Mouse (Mus musculus) ES-E14 (cell line): ENCODE data around the gene Otop2. TPM values are rescaled to one million over a fixed set of nuclear protein-coding genes. Genes with fewer than 3 reads are reported as not detected.

ENCODE experiments used
- DNase-seq: peaks from one replicate; pipeline ENCODE4 v3.0.0-alpha.2; 2013; ENCODE audit warnings: low read depth, low spot score
- H3K27ac ChIP-seq: 2 replicates; pipeline ENCODE4 v1.5.1; 2012; ENCODE audit warnings: low read depth, mild to moderate bottlenecking, low read length, moderate library complexity, mixed read lengths; ENCODE audit not compliant: poor library complexity, insufficient read depth, severe bottlenecking
- H3K36me3 ChIP-seq: 2 replicates; pipeline ENCODE4 v1.6.1; 2012; ENCODE audit warnings: mild to moderate bottlenecking, low read length, moderate library complexity, mixed read lengths; ENCODE audit not compliant: control insufficient read depth, poor library complexity, insufficient read depth, severe bottlenecking
- H3K4me1 ChIP-seq, 2 experiments: fragments of 150-350 bp in 1 of 2; sonication (generic) in 1 of 2; 2 replicates each; pipeline ENCODE4 v1.6.1; 2012; ENCODE audit warnings: low read length in 2 of 2, mild to moderate bottlenecking in 1 of 2, mixed read lengths in 1 of 2; ENCODE audit not compliant: control insufficient read depth in 2 of 2, insufficient read depth in 2 of 2, poor library complexity in 1 of 2
- H3K4me3 ChIP-seq, 2 experiments: fragments of 150-350 bp in 1 of 2; sonication (generic) in 1 of 2; 2 replicates each; pipeline ENCODE4 v1.5.1; 2012; ENCODE audit warnings: low read length in 2 of 2, low read depth in 1 of 2, mild to moderate bottlenecking in 1 of 2, mixed read lengths in 1 of 2; ENCODE audit not compliant: insufficient read depth in 1 of 2, poor library complexity in 1 of 2, severe bottlenecking in 1 of 2
- H3K9ac ChIP-seq: 2 replicates; pipeline ENCODE4 v1.6.1; 2012; ENCODE audit warnings: low read depth, mild to moderate bottlenecking, low read length, mixed read lengths; ENCODE audit not compliant: poor library complexity, insufficient read depth, severe bottlenecking
- H3K9me3 ChIP-seq: fragments of 150-350 bp; sonication (generic); 2 replicates; pipeline ENCODE4 v1.6.1; 2012; ENCODE audit warnings: low read depth, mild to moderate bottlenecking, low read length; ENCODE audit not compliant: control insufficient read depth, insufficient read depth
- CHD2 ChIP-seq: IDR thresholded peaks from 2 replicates; pipeline ENCODE4 v1.6.1; 2014; ENCODE audit warnings: mild to moderate bottlenecking, low read depth, low read length, inconsistent platforms
- HCFC1 ChIP-seq: IDR thresholded peaks from 2 replicates; pipeline ENCODE4 v1.6.1; 2012; ENCODE audit warnings: low read length, inconsistent platforms, borderline replicate concordance; ENCODE audit not compliant: insufficient read depth
- MAFK ChIP-seq: IDR thresholded peaks from 2 replicates; pipeline ENCODE4 v1.6.1; 2014; ENCODE audit warnings: mild to moderate bottlenecking, low read depth, low read length, inconsistent platforms; ENCODE audit not compliant: insufficient read depth
- ZC3H11A ChIP-seq: IDR thresholded peaks from 2 replicates; pipeline ENCODE4 v1.6.1; 2012; ENCODE audit warnings: low read depth, mild to moderate bottlenecking, inconsistent platforms, low read length, borderline replicate concordance
- ZNF384 ChIP-seq: IDR thresholded peaks from 2 replicates; pipeline ENCODE4 v1.6.1; 2012; ENCODE audit warnings: low read depth, low read length, inconsistent platforms
- in situ Hi-C, 2 experiments: fragments of 600-800 bp; cut with MboI; formaldehyde crosslinking; loops; one replicate each; pipeline ENCODE4 v1.15.1; 2025; ENCODE audit warnings: low sequenced_read_pairs in 2 of 2, inconsistent platforms in 1 of 2; ENCODE audit not compliant: unreplicated experiment in 2 of 2
- total RNA-seq: library from RNA; depleted of rRNA; stranded (reverse); fragments of 300-350 nt; gene quantifications from 2 replicates; pipeline ENCODE4 v1.2.3, GENCODE M21; 2012

Otop2 gene
- total RNA-seq, 1 experiment = 0.18 TPM

- Histone ChIP-seq H3K4me3 (no peak overlapping the region), H3K27ac (no peak overlapping the region), H3K9ac (no peak overlapping the region), H3K9me3 (no peaks in the 10 kb centered on the region), H3K4me1 (no peaks in the 10 kb centered on the region), H3K36me3 (no peaks in the 10 kb centered on the region)
- in situ Hi-C loops = no loop called here
- TF ChIP-seq ZNF384 (no peak), CHD2 (no peak), ZC3H11A (no peak), MAFK (no peak), HCFC1 (no peak)
- no peak for DNase-seq
Measured at GRCm38 (mm10) chr11:115337350-115337749, 30.4 kb downstream of the Otop2 start.

- in situ Hi-C loops = no loop called here
- no peak overlapping the region for H3K9ac ChIP-seq
Measured at GRCm38 (mm10) chr11:115337826-115338225, 30.9 kb downstream of the Otop2 start.

GRCm38 (mm10) chr11:115341246-115341645 lies 34.3 kb downstream of the Otop2 start:
- Histone ChIP-seq H3K9me3 (no peaks in the 10 kb centered on the region), H3K4me1 (peaks cover 0 to 7% of the 10 kb centered on the region in 2 experiments; a peak in 2 of 4 replicates), H3K36me3 (no peaks in the 10 kb centered on the region), H3K4me3 (no peak overlapping the region), H3K27ac (no peak overlapping the region), H3K9ac (no peak overlapping the region)
- in situ Hi-C loops = no loop called here
- DNase-seq = no peak
- TF ChIP-seq HCFC1 = no peak
- no peak for TF ChIP-seq ZC3H11A
- TF ChIP-seq MAFK = no peak
- no peak for TF ChIP-seq ZNF384
- no peak for TF ChIP-seq CHD2

More at GRCm38 (mm10) chr11:115337826-115338225, 30.9 kb downstream of the Otop2 start:
- TF ChIP-seq ZC3H11A (no peak), ZNF384 (no peak), HCFC1 (no peak), MAFK (no peak)
- no peaks in the 10 kb centered on the region for H3K9me3 ChIP-seq
- H3K4me1 ChIP-seq = no peaks in the 10 kb centered on the region
- no peaks in the 10 kb centered on the region for H3K36me3 ChIP-seq
- H3K27ac ChIP-seq = no peak overlapping the region
- DNase-seq = no peak
- no peak overlapping the region for H3K4me3 ChIP-seq

- Histone ChIP-seq H3K9me3 (no peaks in the 10 kb centered on the region), H3K9ac (no peak overlapping the region), H3K27ac (no peak overlapping the region), H3K4me3 (no peak overlapping the region), H3K36me3 (no peaks in the 10 kb centered on the region), H3K4me1 (peaks cover 0 to 7% of the 10 kb centered on the region in 2 experiments; a peak in 2 of 4 replicates)
- in situ Hi-C loops = no loop called here
- TF ChIP-seq HCFC1 (no peak), MAFK (no peak), ZC3H11A (no peak), CHD2 (no peak), ZNF384 (no peak)
- DNase-seq = no peak
Measured at GRCm38 (mm10) chr11:115341866-115342265, 34.9 kb downstream of the Otop2 start.

GRCm38 (mm10) chr11:115344967-115345366 lies 38.0 kb downstream of the Otop2 start:
- in situ Hi-C loops = no loop called here
- no peak overlapping the region for H3K27ac ChIP-seq

More at GRCm38 (mm10) chr11:115344967-115345366, 38.0 kb downstream of the Otop2 start:
- no peak for DNase-seq
- Histone ChIP-seq H3K9ac (no peak overlapping the region), H3K4me3 (peak overlapping the region; percentile 11; a peak in 2 of 4 replicates), H3K36me3 (no peaks in the 10 kb centered on the region), H3K4me1 (peaks cover 0 to 16% of the 10 kb centered on the region in 2 experiments; a peak in 2 of 4 replicates), H3K9me3 (no peaks in the 10 kb centered on the region)
- TF ChIP-seq ZC3H11A = 0 out of 2 replicates have a peak, but pooled peaks have one; percentile 2
- no peak for TF ChIP-seq CHD2
